Mouse (Mus musculus): Measurements from ENCODE around the gene Rnf114.

The Rnf114 gene

DNA sequence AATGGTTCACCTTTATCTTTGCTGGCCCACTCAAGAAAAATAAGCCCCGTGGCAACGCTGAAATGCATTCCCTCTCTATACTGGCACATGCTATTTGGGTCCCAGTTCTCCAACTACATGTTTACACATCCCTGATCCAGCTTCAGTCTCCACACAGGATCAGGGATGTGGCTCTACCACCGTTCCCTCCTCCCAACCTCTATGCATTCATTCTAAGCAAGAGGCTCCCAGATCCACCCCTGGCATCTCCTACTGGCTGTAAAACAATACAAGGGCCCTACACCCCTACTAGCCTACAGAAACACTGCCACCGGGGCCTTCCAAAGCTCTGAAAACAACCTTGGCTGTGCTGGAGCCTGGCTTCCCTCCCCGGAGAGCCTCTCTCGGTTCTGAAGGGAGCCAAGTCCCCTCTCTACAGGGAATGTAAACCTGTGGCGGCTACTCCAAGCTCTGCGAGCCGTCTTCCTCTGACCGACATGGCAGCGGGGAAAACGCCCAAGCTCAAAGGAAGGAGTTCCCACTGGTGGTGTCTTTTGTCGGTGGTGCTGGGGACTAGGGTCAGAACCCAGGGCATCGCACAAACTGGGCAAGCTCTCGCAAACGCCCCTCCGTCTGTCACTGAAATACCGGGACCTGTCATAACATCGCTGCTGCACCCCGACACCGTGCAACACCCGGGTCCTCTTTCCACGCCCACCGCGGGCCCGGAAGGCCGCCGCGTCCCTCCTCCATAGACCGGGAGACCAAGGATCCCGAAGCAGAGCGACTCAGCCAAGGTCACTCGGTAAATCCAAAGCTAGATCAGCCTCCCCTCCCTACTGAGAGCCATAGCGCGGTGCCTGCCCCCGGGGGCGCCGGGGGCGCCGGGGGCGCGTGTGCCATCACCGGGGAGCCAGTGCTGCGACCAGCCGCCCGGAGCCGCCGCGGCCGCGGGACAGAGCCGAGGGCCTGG, at the start of gene Rnf114:
Rnf114 (plus strand) TSS at position 889 of the 952 bp plus-strand sequence.
- no peak for DNase-seq (ENCODE audit: low read depth, low spot score)

DNA sequence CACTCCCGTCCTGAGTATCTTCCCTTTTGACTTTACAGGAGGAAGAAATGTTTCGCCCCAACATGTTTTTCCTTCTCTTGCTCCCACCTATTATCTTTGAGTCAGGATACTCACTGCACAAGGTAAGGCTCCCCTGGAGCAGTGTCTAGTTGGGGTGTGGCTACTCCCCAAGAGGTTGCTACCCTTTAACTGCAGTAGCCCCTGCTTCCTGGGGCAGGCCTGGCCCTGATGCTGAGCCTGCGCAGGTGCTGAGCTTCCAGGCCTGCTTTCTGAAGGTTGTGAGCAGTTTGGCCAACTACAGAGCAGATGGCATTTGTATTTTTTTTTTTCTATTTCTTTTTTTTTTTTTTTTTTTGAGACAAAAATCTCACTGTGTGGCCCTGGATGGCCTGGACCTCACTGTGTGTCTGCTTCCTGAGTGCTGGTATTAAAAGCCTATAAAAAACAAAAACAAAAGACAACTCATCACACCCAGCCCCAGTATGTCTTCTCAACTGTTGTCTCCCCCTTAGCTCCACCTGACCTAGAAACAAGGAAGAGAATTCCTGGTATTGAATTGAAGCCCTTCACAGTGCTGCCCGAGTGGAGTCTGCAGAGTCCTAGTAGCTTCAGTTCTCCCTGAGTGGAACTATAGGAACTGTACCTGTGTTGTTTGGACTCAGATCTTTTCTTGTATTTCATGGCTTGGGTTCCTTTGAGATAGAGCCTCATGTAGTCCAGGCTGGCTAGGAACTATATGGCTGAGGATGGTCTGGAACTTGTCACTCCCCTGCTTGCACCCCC, 48.8 kb upstream of the Rnf114 start:
- no peak for DNase-seq (ENCODE audit: low read depth, low spot score)

DNA sequence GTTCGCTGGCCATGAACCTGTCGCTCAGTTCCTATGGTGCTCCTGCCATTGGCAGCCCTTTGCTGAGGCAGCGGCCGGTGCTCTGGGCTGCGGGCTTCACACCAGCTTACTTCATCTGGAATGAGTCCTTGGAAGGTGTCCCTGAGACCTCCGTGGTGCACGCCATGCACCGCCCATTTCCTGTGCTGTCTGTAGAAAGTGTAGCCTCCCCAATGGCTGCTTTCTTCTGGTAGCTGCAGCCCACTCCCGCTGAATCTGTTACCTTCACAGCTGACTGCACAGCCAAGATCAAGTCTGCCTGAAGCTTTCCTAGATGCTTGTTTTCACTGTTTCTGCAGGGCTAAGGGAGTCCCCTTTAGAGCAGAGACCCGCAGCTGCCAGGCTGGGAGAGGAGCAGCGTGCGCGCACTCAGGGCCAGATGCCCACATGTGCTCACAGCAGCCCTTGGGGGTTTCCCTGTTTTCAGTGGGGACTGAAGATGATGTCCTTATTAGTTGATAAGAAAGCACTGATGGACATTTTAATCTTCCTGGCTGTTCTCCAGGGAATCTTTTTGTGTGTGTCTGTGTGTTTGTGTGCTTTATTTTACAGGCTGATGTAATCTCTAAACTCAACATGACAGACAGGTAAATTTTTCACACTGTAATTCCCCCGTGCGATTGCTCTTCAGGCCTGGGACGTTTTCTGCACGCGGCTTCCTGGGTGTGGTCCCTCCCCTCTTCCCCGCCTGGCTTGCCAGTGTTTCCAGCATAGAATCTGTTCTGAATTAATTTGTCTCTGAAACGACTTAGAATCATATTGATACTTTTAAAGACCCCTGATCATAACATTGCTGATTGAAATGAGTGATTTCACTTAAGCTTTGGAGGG, 46.3 kb upstream of the Rnf114 start:
- DNase-seq (ENCODE audit: low read depth, low spot score) = no peak

DNA sequence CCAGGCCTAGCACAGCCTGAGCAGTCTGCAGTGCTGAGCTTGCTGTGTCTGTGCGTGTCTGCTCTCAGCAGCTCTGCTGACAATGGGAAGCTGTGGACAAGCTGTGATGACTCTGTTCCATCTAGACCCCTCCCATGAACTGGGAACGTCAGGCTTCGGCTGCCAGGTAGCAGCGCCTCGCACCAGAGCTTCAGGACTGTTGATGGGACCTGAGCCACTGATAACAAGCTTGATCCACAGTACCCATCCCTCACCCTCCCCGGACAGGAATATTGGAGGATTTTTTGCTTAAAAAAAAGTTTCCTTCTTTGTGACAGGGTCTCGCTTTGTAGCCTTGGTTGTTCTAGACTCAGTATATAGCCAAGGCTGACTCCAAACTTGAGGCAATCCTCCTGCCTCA, 45.2 kb upstream of the Rnf114 start:
- no peak for DNase-seq (ENCODE audit: low read depth, low spot score)

DNA sequence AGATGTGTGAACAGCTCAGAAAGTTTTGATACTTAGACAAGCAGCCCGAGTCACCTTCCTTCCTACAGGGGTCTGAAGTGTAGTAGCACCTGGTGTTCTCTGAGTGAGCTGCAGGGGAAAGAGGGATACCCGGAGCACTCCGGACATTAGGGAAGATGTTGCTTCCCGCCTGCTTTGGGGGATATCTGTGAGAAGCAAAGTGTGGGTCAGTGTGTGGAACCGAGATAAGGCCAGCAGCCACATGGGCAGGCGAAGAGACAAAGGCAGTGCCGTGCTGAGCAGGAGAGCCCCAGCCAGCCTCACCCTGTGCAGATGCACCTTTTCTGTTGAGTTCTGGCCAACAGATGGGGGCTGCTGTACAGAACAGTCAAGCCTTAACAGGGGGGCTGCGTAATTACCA, 44.8 kb upstream of the Rnf114 start:
- no peak for DNase-seq (ENCODE audit: low read depth, low spot score)

DNA sequence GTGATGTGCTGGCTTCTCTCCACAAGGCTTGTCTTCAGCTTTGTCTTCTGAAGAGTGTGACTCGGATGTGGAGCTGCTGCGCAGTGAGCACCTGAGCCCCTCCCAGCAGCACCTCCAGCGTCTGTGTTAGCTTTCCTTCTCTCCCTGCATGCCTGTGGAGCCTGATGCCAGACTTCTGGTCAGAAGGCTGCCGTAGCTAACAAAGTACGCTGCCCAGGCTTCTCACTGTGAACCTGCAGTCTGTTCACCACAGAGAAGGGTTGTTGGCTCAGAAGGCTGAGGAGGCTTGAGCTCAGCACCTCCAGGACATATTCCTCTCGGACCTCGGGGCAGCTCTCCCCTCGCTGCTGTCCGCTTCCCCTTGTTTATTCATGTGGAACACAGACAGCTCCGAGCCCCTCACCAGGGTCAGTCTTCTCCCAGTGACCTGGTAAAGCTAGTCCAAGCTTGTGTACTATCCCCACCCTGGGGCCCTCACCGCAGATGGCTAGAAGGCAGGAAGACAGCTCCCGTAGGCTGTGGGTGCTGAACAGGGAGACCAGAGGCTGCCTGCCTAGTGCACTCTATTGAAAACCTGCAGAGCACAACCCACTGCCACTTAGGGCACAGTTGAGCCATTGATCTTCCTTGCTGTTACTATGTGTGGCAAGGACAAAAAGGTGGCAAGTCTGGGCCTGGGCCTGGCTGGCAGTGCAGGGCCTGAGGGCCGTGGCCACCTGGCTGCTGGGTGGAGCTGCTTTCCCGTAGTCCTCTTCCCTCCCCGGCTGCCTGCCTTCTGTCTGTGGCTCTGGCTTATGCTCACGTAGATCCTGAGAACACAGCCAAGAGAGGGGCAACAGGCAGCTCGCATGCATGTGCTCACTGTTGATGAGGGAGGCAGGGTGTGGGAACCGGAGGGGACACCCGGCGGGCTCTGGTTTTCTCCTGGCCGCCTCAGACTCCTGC, 42.8 kb upstream of the Rnf114 start:
- no peak for DNase-seq (ENCODE audit: low read depth, low spot score)

DNA sequence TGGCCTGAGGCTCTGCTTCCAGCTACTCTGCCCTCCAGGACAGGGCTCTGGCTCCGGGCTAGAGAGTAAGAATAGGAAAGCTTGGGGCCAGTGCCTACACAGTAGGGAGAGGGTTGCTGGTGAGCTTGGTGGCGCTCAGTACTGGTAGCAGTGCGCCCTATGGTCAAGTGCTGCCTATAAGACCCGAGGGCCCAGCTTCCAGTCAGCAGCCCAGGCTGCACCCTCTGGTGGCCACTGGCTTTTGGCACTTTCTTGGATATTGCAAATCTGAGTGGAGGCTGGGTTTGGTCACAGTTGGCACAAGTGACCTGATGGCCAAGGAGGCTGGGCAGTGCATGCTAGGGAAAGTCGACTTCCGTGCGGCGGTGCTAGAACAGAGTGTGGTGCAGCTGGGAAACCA, 41.8 kb upstream of the Rnf114 start:
- no peak for DNase-seq (ENCODE audit: low read depth, low spot score)

DNA sequence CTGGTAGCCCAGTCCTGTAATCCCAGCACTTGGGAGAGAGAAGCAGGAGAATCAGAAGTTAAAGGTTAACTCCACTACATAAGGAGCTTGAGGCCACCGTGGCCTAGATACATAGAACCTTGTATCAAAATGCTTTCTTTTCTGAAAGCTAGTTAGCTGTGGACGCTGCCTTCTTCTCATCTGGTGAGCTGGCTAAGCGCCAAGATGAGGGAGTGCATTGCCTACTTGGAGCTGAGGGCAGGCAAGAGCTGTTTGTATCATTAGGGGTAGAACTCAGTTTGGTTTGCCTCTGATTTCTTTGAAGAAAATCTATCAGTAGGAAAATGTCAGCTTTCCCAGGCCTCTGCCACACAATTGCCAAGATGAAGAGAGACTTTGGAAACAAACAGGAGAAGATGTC, 38.6 kb upstream of the Rnf114 start:
- no peak for DNase-seq (ENCODE audit: low read depth, low spot score)

DNA sequence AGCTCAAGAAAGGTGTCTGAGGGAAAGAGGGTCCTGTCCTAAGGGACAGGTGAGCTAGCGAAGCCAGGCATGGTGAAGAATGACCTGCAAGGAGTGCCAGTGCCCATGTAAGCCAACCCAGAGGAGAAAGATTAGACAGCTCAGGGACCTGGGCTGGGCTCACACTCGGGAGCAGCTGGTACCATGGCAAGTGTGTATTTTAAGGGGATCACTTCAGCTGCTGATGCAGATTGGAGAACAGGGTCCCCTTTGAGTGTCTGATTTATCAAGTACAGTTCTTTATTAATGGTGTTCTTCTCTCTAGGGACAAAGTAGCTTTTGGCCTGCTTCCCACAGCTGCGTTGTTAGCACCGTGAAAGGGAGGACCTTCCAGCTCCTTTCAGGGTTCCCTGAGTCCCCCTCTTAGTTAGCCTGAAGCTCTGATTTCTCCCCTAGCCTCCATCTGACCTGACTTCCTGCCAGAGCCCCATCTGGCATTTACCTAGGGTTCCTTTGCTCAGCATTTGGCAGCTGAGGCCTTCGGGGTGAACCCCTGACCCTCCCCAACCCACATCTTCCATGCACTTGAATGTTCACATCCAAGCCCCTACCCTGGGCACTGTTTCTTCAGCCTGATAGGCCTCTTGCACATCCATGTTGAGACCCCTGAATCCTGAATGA, 36.0 kb upstream of the Rnf114 start:
- no peak for DNase-seq (ENCODE audit: low read depth, low spot score)

DNA sequence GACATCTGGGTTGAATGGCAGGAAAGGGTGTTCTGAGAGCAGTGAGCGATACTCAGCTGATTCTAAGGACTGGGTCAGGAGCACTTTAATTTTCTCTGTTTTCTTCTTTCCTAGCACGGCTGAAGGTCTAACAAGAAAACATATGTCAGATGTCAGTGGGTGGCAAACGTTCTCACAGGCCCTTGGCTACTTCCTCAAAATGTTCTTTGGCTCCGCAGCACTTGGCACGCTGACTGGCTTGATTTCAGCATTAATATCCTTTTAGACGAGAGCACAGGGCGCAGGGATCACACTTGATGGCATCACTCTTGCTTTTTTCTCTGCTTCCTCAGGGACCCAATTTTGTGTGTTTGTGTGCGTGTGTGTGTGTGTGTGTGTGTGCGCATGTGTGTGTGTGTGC, 35.2 kb upstream of the Rnf114 start:
- DNase-seq (ENCODE audit: low read depth, low spot score) = no peak

DNA sequence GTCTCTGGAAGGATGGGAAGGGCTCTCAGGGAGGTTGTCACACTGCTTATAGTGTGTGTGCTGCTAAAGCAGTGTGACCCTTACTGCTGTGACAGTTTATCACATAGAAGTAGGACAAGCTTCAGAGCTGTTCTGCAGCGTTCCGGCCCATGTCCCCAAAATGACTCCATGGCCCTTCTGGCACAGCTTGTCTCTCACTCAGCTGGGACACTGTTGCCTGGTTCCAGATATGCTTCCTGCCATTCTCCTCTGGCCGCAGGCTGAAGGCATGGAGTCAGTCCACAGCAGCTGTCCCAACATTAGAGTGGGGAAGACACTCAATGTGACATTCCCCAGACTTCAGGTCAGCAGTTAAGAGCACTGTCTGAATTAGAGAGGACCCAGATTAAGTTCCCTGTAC, 33.9 kb upstream of the Rnf114 start:
- no peak for DNase-seq (ENCODE audit: low read depth, low spot score)

DNA sequence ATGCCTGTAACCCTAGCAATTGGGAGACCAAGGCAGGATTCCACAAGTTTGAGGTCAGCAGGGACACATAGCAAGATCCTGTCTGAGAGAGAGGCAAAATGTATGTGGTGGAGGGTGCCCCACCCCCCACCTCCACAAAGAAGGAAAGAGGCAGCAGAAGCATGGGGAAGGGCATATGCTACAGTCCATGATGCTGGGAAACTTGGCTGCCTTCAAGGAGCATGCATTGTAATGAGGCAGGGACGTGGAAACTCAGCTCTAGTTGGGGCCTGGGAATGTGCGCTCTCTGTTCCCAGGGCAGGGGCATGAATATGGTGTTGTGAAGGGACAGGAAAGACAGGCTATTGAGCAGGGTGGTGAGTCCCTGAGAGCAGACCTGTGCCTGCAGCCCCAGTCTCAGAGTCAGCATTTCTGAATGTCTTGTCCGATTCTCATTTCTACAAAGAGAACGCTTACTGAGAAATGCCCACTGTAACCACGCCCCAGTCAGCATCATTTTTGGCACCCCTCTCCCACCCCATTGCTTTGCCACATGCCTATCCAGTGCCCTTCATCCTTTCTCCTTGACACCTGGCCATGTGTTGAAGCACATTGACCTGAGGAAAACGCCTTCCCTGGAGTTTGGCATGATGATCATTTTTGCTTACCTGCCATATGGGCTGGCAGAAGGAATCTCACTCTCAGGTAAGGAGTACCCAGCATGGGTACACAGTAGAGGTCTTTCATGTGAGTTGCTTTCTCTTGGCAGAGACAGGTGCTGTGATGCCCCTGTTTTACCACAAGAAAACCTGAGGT, 33.2 kb upstream of the Rnf114 start:
- DNase-seq (ENCODE audit: low read depth, low spot score) = no peak

DNA sequence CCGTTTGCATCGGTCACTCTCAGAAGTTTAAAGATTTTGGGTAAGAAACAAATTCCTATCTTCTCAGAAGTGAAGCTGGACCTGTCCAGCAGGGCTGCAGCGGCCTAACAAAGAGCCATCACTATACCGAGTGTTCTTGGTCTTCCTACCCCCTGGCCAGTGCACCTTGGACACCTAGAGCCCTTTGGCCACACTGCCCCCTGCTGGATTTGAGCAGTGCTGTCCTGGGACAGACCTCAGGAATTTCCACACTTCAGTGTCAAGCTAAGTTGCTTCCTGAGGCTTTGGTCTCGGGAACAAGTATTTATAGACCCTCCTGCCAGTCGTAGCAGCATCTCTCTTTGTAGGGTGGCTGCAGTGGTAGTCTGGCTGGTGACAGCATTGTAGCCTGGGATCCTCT, 29.5 kb upstream of the Rnf114 start:
- no peak for DNase-seq (ENCODE audit: low read depth, low spot score)

DNA sequence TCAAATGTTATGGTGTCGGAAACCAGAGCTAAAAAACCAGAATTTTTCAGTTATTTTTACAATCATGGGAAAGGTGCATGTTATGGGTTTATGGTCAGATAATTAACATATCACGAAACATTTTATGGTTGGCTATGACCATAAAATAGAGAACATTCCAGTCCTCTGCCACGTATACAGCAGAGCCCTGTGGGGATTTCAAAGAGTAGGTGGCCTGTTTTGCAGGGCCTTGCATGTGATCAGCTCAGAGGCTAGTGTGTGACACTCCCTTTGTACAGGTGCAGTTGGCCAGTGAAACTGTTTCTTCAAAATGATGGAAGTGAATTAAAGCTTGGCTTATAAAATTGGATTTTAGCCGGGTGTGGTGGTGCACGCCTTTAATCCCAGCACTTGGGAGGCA, 28.6 kb upstream of the Rnf114 start:
- no peak for DNase-seq (ENCODE audit: low read depth, low spot score)

DNA sequence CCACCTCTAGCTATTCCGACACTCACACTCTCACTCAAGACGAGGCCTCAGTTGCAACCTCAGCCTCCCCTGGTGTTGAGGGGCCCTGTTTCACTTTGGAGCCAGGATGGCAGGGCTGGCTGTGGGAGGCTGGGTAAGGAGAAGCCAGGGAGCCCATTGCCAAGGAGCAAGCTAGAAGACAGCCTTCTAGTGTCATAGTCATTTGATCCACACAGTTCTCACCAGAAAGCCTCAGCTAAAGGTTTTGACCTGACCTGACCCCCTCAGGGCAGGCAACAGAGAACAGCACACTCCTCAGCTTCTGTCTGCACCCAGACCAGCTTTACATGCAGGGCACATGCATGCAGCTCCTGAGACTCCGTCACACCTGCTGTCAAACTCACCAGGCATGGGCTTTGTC, 26.5 kb upstream of the Rnf114 start:
- DNase-seq (ENCODE audit: low read depth, low spot score) = no peak

DNA sequence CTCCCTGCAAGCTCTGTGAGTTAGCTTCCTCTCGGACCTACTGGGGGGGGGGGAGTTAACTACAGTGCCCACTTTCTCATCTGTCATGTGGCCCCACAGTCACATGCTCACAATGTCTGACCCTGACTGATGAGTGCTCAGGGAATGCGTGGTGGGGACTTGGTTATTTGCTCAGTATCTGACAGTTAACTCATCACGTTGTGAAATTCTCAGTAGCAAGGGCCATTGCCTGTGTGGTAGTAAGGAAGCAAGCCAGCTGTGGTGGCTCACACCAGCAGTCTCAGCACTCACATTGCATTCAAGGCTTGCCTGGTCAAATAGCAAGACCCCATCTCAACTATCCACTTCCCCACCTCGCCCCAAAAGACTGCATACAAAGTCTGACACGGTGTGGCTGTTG, 25.2 kb upstream of the Rnf114 start:
- DNase-seq (ENCODE audit: low read depth, low spot score) = no peak

DNA sequence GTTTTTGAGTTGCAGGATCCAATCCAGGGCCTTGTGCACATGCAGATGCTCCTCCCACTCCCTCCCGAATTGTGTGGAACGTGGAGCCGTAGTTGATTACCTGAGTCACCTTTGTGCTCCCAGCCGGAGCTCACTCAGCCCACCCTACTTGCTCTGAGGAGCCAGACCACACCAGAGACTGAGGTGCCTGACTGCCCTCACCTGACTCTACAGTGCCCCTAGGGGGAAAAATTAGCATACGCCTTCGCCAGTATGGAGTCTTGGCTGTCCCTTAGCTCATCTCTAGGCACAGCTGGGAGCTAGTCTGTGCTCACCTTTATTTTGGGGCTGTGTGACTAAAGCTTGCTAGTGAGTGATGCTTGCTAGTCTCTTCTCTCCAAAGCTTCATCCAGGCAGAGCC, 24.0 kb upstream of the Rnf114 start:
- no peak for DNase-seq (ENCODE audit: low read depth, low spot score)

DNA sequence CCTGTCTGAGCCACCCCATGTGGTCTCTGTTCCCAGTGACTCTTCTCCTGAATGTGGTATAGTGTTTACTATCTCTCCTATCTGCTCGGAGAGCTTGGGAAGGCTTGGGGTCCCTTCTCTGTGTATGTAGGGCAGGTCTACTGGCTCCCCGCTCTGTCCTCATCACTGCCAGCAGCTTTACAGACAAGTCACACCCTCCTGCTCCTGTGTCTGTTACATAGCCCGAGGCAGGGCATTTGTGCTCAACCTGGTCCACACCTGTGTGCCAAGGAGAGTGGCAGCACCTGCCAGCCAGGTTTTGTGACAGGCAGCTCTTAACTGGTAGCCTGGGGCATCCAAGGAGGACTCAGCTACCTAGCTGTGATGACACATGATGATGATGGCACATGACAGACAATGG, 21.8 kb upstream of the Rnf114 start:
- DNase-seq (ENCODE audit: low read depth, low spot score) = no peak

DNA sequence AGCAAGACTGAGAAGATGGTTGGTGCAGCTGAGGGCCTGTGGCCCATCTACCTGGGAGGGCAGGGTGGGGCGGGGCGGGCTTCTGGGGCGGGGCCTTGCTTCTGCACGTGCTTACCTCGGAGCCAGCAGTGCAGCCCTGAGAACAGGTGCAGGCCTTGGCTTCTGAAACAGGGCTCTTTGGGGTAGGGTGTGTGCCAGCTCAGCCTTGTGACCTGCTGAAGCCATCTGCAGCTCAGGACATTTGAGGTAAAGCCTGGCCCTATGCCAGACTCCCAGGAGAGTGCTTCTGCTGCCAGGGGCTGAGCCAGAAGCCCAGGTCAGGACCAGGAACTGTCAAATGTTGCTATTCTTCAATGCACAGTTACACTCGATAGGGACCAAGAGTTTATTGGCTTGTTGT, 20.9 kb upstream of the Rnf114 start:
- DNase-seq (ENCODE audit: low read depth, low spot score) = no peak
